In genomic region chr4:67477264-67477845, GRCm38 (mm10) we compare ENCODE assay signal across 8 mouse cellular contexts.
DNase-seq lines count a peak whose midpoint lies in the region; ATAC-seq and TF ChIP-seq lines count a peak whose summit lies in the region.

No protein-coding gene starts in this region.

- no peak overlapping the region for H3K4me2 ChIP-seq in hindbrain, embryonic 14.5 days (replicated peaks)
- no peak overlapping the region for H3K4me2 ChIP-seq in midbrain, postnatal 0 days (ENCODE audit: low read depth, low read length, poor library complexity, severe bottlenecking)

- no peaks in the 10 kb centered on the region for H3K4me1 ChIP-seq in hindbrain, embryonic 14.5 days (replicated peaks; ENCODE audit: control insufficient read depth, insufficient read depth, low read length)
- no peaks in the 10 kb centered on the region for H3K4me1 ChIP-seq in midbrain, postnatal 0 days (ENCODE audit: insufficient read depth, low read length)

- no peak overlapping the region for H3K9ac ChIP-seq in hindbrain, embryonic 14.5 days
- no peak overlapping the region for H3K9ac ChIP-seq in midbrain, postnatal 0 days (replicated peaks; ENCODE audit: low read length, poor library complexity, severe bottlenecking)

- ATAC-seq in hindbrain, embryonic 14.5 days (ENCODE audit: low FRiP score): peak; percentile 89
- peak; percentile 79 for ATAC-seq in midbrain, postnatal 0 days (ENCODE audit: low FRiP score)

- no peaks in the 10 kb centered on the region for H3K27me3 ChIP-seq in hindbrain, embryonic 14.5 days (ENCODE audit: control insufficient read depth, insufficient read depth, low read length)
- H3K27me3 ChIP-seq in midbrain, postnatal 0 days (ENCODE audit: insufficient read depth, low read length): no peaks in the 10 kb centered on the region

- H3K9me3 ChIP-seq in hindbrain, embryonic 14.5 days (ENCODE audit: control insufficient read depth, low read length): no peaks in the 10 kb centered on the region
- H3K9me3 ChIP-seq in midbrain, postnatal 0 days (ENCODE audit: low read length): no peaks in the 10 kb centered on the region

- no peak overlapping the region for H3K27ac ChIP-seq in hindbrain, embryonic 14.5 days
- H3K27ac ChIP-seq in midbrain, postnatal 0 days (ENCODE audit: low read depth, low read length): no peak overlapping the region

- no peaks in the 10 kb centered on the region for H3K36me3 ChIP-seq in hindbrain, embryonic 14.5 days (replicated peaks; ENCODE audit: control insufficient read depth, insufficient read depth)
- no peaks in the 10 kb centered on the region for H3K36me3 ChIP-seq in midbrain, postnatal 0 days (ENCODE audit: insufficient read depth, low read length)

- WGBS in hindbrain, embryonic 14.5 days: 8% methylated on average over 6 of the region's 6 CpGs
- 14% methylated on average over 6 of the region's 6 CpGs for WGBS in midbrain, postnatal 0 days

- DNase-seq in ES-CJ7 (ENCODE audit: low read depth, low spot score) (peak; percentile 61), adipocyte (ENCODE audit: low spot score) (peak; percentile 15)
- peak; percentile 83 for DNase-seq in embryo, embryonic 11 days
- peak; percentile 86 for DNase-seq in hindbrain, embryonic 14.5 days (ENCODE audit: low spot score)
- peak; percentile 11 to 49 for DNase-seq in left cerebral cortex, adult 9 months (ENCODE audit: low spot score in 2 of 2)
- peak; percentile 94 for DNase-seq in midbrain, postnatal 0 days (ENCODE audit: low spot score)
- no peak for DNase-seq in thymus, postnatal 0 days (ENCODE audit: low spot score)
- DNase-seq in thymus, postnatal 10 days (ENCODE audit: low spot score in 2 of 2): no peak

- TF ChIP-seq CTCF in midbrain, postnatal 0 days (IDR thresholded peaks at IDR 0.05): peak; percentile 85

- H3K4me3 ChIP-seq in hindbrain, embryonic 14.5 days (replicated peaks; ENCODE audit: low read length): no peak overlapping the region
- no peak overlapping the region for H3K4me3 ChIP-seq in midbrain, postnatal 0 days (ENCODE audit: low read depth, low read length)

Comparison
In these comparisons a context has a peak if more than half of its experiments do, and no peak if none do; other contexts are left out.
1. DNase-seq: peak in ES-CJ7 (single experiment), adipocyte (single experiment), embryo, embryonic 11 days (single experiment), hindbrain, embryonic 14.5 days (single experiment), left cerebral cortex, adult 9 months (2 of 2) and midbrain, postnatal 0 days (single experiment); none in thymus, postnatal 0 days (single experiment) and thymus, postnatal 10 days (0 of 2).